Comparison of ENCODE assay signal across 25 mouse cellular contexts in the genomic region with DNA sequence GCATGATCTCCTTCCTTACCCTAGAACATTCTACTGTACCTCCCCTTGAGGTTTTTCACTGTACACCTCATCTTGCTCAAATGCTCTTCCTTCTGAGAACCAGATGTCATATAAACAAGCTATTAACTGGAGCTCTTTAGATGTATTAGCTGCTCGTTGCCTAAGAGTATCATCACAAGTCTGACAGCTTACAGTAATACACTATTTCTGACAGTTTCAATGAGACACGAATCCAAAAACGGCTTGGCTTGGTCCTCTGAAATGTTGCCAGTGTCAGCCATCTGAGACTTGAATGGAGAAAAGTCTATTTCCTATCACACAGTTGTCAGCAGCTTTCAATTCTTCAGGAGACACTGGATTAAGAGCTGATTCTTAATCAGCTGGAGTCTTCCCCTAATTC.
DNase-seq lines count a peak whose midpoint lies in the region; ATAC-seq and TF ChIP-seq lines count a peak whose summit lies in the region.
"Had no signal": no experiment of that assay in that cellular context is flagged by ENCODE, and none has a peak within 500 bp of the region (broad histone marks: within the 10 kb centered on the region; RNA-seq: fewer than 3 reads in every experiment).

No protein-coding gene starts in this region.

- TF ChIP-seq POLR2A in limb, embryonic 14.5 days (IDR thresholded peaks at IDR 0.05; ENCODE audit: borderline replicate concordance, extremely low read depth, insufficient read depth, insufficient read length) = no peak

- H3K9me3 ChIP-seq in forebrain, embryonic 14.5 days (replicated peaks; ENCODE audit: control insufficient read depth, low read length) = no peaks in the 10 kb centered on the region
- H3K9me3 ChIP-seq in forebrain, embryonic 10.5 days = no peaks in the 10 kb centered on the region
- H3K9me3 ChIP-seq in limb, embryonic 14.5 days (ENCODE audit: control insufficient read depth, low read length) = no peaks in the 10 kb centered on the region
- no peaks in the 10 kb centered on the region for H3K9me3 ChIP-seq in limb, embryonic 10.5 days (replicated peaks)
- H3K9me3 ChIP-seq in lung, postnatal 0 days (ENCODE audit: low read length) = no peaks in the 10 kb centered on the region
- H3K9me3 ChIP-seq: forebrain, embryonic 13.5 days; heart, embryonic 15.5 days; midbrain, embryonic 15.5 days; neural tube, embryonic 12.5 days had no signal

- H3K27me3 ChIP-seq in forebrain, embryonic 14.5 days (replicated peaks; ENCODE audit: control insufficient read depth, insufficient read depth, low read length) = no peaks in the 10 kb centered on the region
- no peaks in the 10 kb centered on the region for H3K27me3 ChIP-seq in forebrain, embryonic 10.5 days (ENCODE audit: poor library complexity, severe bottlenecking)
- no peaks in the 10 kb centered on the region for H3K27me3 ChIP-seq in limb, embryonic 14.5 days (ENCODE audit: control insufficient read depth, insufficient read depth, low read length)
- H3K27me3 ChIP-seq in limb, embryonic 10.5 days (ENCODE audit: low read depth, poor library complexity, severe bottlenecking) = no peaks in the 10 kb centered on the region
- no peaks in the 10 kb centered on the region for H3K27me3 ChIP-seq in lung, postnatal 0 days (replicated peaks; ENCODE audit: insufficient read depth, low read length)
- H3K27me3 ChIP-seq: CH12.LX; forebrain, embryonic 13.5 days; heart, embryonic 15.5 days; midbrain, embryonic 15.5 days; neural tube, embryonic 12.5 days; Patski had no signal

- DNase-seq in forebrain, embryonic 14.5 days (ENCODE audit: low spot score) = peak; percentile 37
- no peak for DNase-seq in forebrain, embryonic 10.5 days (ENCODE audit: extremely low spot score, low spot score)
- DNase-seq in limb, embryonic 14.5 days (ENCODE audit: low spot score) = peak; percentile 16
- no peak for DNase-seq in limb, embryonic 10.5 days (ENCODE audit: low spot score)
- peak; percentile 42 for DNase-seq in lung, postnatal 0 days (ENCODE audit: low spot score)
- DNase-seq in lung, postnatal 4 days = peak; percentile 11 to 45
- DNase-seq in urinary bladder, adult 2 months (ENCODE audit: low spot score) = no peak
- DNase-seq: B cell, adult 2 months; cerebellum, adult 8-10 months; gastrocnemius, postnatal 36 days; heart, postnatal 4 days; kidney, adult 18-20 months; layer of hippocampus, adult 9-11 months; liver, postnatal 0 days; thymus, postnatal 36 days had no signal

- 0 out of 2 replicates have a peak, but pooled peaks have one; percentile 13 for TF ChIP-seq EP300 in lung, postnatal 0 days (IDR thresholded peaks at IDR 0.05)

- no peaks in the 10 kb centered on the region for H3K36me3 ChIP-seq in forebrain, embryonic 14.5 days (ENCODE audit: control insufficient read depth, insufficient read depth, low read length)
- H3K36me3 ChIP-seq in forebrain, embryonic 10.5 days (replicated peaks) = no peaks in the 10 kb centered on the region
- H3K36me3 ChIP-seq in limb, embryonic 14.5 days (ENCODE audit: control insufficient read depth, insufficient read depth, low read length) = no peaks in the 10 kb centered on the region
- H3K36me3 ChIP-seq in limb, embryonic 10.5 days = no peaks in the 10 kb centered on the region
- H3K36me3 ChIP-seq in lung, postnatal 0 days (ENCODE audit: insufficient read depth, low read length) = no peaks in the 10 kb centered on the region
- H3K36me3 ChIP-seq: G1E; heart, embryonic 15.5 days; midbrain, embryonic 15.5 days; neural tube, embryonic 12.5 days had no signal

- TF ChIP-seq CTCF in lung, postnatal 0 days (IDR thresholded peaks at IDR 0.05) = no peak

- H3K4me1 ChIP-seq in forebrain, embryonic 14.5 days (ENCODE audit: control insufficient read depth, insufficient read depth, low read length) = no peaks in the 10 kb centered on the region
- H3K4me1 ChIP-seq in forebrain, embryonic 10.5 days = no peaks in the 10 kb centered on the region
- H3K4me1 ChIP-seq in limb, embryonic 14.5 days (ENCODE audit: control insufficient read depth, insufficient read depth, low read length) = no peaks in the 10 kb centered on the region
- no peaks in the 10 kb centered on the region for H3K4me1 ChIP-seq in limb, embryonic 10.5 days
- H3K4me1 ChIP-seq in lung, postnatal 0 days (ENCODE audit: insufficient read depth, low read depth, low read length) = no peaks in the 10 kb centered on the region
- H3K4me1 ChIP-seq: forebrain, embryonic 13.5 days; heart, embryonic 15.5 days; midbrain, embryonic 15.5 days; neural tube, embryonic 12.5 days had no signal

- H3K4me3 ChIP-seq in forebrain, embryonic 14.5 days (ENCODE audit: low read depth, low read length) = no peak overlapping the region
- no peak overlapping the region for H3K4me3 ChIP-seq in forebrain, embryonic 10.5 days
- H3K4me3 ChIP-seq in limb, embryonic 14.5 days (replicated peaks; ENCODE audit: low read length) = no peak overlapping the region
- no peak overlapping the region for H3K4me3 ChIP-seq in limb, embryonic 10.5 days
- no peak overlapping the region for H3K4me3 ChIP-seq in lung, postnatal 0 days (ENCODE audit: low read depth, low read length)
- H3K4me3 ChIP-seq: forebrain, embryonic 13.5 days; heart, embryonic 15.5 days; midbrain, embryonic 15.5 days; neural tube, embryonic 12.5 days had no signal

- ATAC-seq in forebrain, embryonic 14.5 days = no peak
- no peak for ATAC-seq in limb, embryonic 14.5 days (ENCODE audit: low FRiP score, low read depth)
- peak; percentile 54 for ATAC-seq in lung, postnatal 0 days
- ATAC-seq: forebrain, embryonic 13.5 days; inflammation-experienced regulatory T-cells, adult 6 months; liver, postnatal 0 days; midbrain, embryonic 15.5 days; Patski had no signal

- no peak overlapping the region for H3K4me2 ChIP-seq in forebrain, embryonic 14.5 days (ENCODE audit: low read length)
- H3K4me2 ChIP-seq in limb, embryonic 14.5 days (replicated peaks; ENCODE audit: low read depth, low read length, severe bottlenecking) = no peak overlapping the region
- H3K4me2 ChIP-seq in lung, postnatal 0 days (replicated peaks; ENCODE audit: low read depth, low read length) = no peak overlapping the region
- H3K4me2 ChIP-seq: forebrain, embryonic 13.5 days; heart, embryonic 15.5 days; hindbrain, embryonic 14.5 days; liver, embryonic 11.5 days; midbrain, embryonic 15.5 days; neural tube, embryonic 12.5 days had no signal

- no peak overlapping the region for H3K27ac ChIP-seq in forebrain, embryonic 14.5 days (ENCODE audit: low read depth, low read length)
- H3K27ac ChIP-seq in forebrain, embryonic 10.5 days = no peak overlapping the region
- H3K27ac ChIP-seq in limb, embryonic 14.5 days (replicated peaks; ENCODE audit: low read depth, low read length) = no peak overlapping the region
- no peak overlapping the region for H3K27ac ChIP-seq in limb, embryonic 10.5 days
- H3K27ac ChIP-seq in lung, postnatal 0 days (ENCODE audit: low read length) = no peak overlapping the region
- H3K27ac ChIP-seq: forebrain, embryonic 13.5 days; heart, embryonic 15.5 days; hindbrain, embryonic 14.5 days; midbrain, embryonic 15.5 days; neural tube, embryonic 12.5 days had no signal

- 77% methylated on average over 3 of the region's 3 CpGs for WGBS in forebrain, embryonic 14.5 days
- 83% methylated on average over 3 of the region's 3 CpGs for WGBS in forebrain, embryonic 10.5 days
- WGBS in limb, embryonic 14.5 days = 72% methylated on average over 3 of the region's 3 CpGs
- WGBS in limb, embryonic 10.5 days = 85% methylated on average over 3 of the region's 3 CpGs
- WGBS in lung, postnatal 0 days = 47% methylated on average over 3 of the region's 3 CpGs

- H3K9ac ChIP-seq in forebrain, embryonic 14.5 days (ENCODE audit: low read length) = no peak overlapping the region
- no peak overlapping the region for H3K9ac ChIP-seq in limb, embryonic 14.5 days (ENCODE audit: low read depth, low read length, severe bottlenecking)
- no peak overlapping the region for H3K9ac ChIP-seq in lung, postnatal 0 days (replicated peaks; ENCODE audit: low read depth)
- H3K9ac ChIP-seq: forebrain, embryonic 13.5 days; heart, embryonic 15.5 days; hindbrain, embryonic 14.5 days; liver, postnatal 0 days; midbrain, embryonic 15.5 days; neural tube, embryonic 12.5 days had no signal

Comparison
In these comparisons a context has a peak if more than half of its experiments do, and no peak if none do; other contexts are left out.
1. DNase-seq: peak in forebrain, embryonic 14.5 days (single experiment), limb, embryonic 14.5 days (single experiment), lung, postnatal 0 days (single experiment) and lung, postnatal 4 days (2 of 2); none in forebrain, embryonic 10.5 days (single experiment), limb, embryonic 10.5 days (single experiment) and urinary bladder, adult 2 months (single experiment).